Mouse (Mus musculus): ENCODE results near the gene Aig1.

Gene Aig1

DNA sequence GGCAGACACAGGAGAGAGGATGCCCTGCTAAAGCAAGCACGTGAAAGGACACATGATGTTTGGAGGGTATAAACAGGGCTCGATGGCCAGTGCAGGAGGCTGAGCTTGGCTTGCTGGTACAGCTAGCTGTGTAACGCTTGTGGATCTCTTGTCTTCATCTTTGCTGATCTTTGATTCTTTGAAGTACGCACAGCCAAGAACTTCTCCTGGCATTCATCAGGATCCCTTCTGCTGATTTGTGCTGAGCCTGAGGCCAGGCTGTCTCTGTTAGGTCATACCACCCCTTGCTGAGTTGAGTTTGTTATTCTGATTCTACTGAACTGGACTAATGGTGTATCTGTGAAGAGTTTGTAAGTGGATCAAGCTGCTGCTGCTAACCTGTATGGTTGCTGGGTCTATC is 175.5 kb downstream of the Aig1 start:
- DNase-seq, result no peak

DNA sequence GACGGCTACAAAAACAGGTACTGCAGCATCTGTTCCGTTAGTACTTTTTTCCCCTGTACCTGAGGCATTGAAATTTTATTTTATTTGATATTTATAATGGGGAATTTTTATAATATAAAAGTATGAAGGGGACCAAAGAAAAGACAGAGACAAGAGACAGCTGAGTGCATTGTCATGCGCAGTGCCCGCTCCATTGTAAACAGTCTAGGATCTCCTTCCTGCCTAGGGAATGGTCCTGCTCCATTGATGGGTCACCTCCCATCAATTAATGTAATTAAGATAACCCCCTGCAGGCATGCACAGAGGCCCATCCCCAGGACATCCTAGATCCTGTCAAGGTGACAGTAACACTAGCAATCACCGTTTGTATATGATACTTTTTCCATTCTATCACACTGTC is 178.0 kb downstream of the Aig1 start:
- DNase-seq, result no peak

DNA sequence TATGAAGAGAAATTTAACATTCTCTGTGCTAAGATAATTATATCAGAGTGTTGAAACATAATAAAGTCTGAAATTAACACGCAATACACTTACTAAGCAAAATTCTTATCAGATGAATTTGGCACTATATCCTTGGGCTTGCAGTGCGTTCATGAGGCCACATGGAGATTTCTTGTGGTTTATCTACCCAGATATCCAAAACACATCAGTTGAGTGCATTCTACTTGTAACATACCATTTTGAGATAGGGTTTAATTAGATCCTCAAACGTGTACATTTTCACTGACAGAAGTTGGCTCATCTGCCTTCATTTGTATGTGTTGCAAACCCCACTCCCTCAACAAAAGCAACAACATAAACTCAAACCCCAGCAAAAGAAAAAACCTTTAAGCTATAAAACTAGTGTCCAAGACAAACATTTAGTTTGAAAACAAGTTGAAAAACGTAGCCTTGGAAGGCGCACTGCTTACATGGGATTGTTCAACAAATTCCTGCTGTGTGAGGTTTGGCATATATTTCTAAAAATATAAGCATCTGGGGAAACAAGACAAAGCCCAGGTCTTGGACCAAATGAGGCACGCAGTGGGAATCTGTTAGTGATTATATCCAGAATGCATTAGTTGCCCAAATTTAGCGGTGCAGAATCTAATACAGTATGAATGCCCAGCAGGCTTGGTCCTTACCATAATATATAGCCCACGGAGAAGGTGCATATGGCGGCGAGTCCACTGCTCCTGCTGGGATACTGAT is 178.8 kb downstream of the Aig1 start:
- DNase-seq, result no peak

DNA sequence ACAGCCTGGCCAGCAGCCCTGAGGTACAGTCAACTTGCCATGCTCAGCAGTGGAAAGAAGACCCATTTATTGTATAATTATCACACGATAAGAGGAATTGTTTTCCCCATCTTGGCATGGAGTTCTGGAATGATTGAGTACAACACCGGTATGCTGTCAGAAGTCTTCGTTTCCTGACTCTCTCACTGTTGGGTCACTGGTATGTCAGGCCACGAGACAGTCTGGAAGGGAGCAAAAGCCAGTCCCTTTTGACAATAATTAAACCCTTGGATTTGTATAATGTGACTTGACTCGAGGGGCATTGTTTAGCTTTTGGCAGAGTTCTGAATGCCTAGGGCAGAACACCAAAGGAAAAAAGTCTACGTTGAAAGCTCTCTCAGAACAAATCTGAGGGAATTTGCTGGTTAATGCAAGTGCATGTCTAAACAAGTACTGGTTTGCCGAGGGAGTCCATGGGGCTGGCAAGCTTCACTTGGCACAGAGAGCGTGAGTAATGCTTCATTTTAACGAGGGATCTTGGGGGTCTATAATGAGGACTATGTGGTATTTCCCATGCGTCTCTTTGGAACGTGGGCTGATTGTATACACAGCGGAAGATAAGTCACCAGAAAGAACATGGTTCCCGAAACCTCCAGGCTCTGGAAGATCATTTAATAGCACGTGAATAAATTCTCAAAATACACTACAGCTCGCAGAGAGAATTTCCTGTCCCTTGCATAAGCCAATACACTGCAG is 180.2 kb downstream of the Aig1 start:
- peak; percentile 55 for DNase-seq

DNA sequence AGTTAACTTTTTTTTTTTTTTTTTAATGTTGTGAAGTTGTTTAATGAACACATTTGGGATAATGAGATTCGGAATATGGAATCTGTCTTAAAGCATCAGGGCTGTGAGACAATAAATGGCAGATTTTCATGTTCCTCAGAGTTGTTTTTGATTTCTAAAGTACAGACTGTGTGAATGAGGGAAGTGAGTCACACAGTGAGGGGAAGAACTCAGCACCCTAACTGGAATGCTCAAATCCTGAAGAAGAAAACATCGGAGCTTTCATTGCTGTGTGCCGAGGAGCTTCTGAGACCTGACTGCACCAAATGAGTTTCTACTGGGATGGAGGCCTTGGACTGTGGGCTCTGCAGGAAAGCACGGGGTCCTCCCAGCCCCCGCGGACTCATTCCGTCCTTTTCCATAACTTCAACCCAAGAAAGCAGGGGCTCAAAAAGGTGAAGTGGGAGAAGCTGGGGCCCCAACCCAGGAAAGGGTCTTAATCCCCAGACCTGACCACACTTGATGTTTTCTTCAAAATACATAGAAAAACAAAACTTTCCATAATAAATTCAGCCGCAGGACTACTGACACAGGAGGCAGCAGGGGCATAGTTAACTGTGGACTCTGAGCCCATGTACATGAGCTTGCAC is 181.5 kb downstream of the Aig1 start:
- no peak for DNase-seq

DNA sequence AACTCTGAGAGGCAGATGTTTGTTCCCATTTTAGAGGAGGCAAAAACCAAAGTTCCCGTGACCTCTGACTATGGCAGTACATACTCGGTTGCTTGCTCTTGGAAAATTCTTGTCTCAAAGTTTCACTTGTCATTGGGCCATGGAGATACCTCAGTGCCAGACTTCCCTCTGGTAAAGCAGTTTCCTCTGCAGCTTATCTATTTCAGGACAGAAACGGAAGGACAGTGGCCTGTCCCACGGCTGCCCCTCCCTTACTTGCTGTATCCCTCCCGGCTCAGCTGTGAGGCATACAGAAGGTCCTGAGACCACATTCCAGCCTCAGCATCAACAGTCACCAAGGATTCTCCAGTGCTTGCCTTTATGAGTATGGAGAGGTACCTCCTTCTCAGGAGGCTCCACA is 182.7 kb downstream of the Aig1 start:
- peak; percentile 44 for DNase-seq

DNA sequence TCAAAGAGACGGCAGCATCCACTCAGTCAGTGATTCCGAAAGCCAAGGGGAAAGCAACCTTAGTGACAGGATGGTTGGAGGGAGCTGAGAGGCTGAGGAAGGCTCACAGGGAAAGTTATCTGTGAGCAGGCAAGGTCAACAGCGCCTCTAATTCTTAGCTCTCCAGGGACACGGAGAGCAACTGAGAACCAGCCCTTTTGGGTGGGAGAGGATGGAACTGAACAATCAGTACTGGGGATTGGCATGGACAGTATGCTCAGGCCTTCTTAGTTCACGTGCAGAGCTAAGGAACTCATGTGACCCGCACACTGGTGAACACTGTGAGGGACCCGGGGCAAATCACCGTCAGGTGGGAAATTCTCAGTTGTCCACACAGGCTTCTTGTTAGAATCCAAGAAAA is 183.4 kb downstream of the Aig1 start:
- no peak for DNase-seq

DNA sequence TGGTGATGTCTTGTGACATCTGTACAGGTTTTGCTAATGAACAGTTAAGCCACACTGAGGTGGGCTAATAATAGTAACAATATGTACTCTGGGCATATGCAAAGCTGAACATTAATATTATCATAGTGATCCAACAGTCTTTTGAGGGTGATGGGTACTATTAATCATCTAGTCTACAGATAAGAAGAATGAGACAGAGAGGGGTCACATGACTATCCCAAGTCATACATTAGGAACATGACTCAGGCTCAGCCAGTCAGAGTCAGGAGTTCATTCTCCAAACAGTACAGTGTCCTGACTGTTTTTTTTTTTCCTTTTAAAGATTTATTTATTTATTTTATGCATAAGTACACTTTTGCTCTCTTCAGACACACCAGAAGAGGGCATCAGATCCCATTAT is 184.3 kb downstream of the Aig1 start:
- no peak for DNase-seq

DNA sequence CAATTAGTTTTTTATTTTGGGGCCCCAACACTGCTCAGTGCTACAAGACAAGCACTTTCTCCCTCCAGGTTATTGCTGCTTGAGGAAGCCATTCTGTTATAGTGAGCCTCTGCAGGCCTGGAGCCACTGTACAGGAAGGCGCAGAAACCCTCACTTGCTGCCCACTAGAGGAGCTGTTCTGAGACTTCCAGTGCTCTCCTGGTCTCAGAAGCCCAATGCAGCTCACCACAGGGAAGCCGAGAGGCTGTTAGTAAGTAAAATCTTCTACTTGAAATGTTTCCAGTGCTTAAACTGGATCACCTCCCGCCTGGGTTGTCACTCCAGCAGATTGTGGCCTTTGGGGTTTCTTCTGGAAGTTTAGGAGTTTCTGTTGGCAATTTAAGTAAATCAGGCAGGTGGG is 186.2 kb downstream of the Aig1 start:
- peak; percentile 33 for DNase-seq

DNA sequence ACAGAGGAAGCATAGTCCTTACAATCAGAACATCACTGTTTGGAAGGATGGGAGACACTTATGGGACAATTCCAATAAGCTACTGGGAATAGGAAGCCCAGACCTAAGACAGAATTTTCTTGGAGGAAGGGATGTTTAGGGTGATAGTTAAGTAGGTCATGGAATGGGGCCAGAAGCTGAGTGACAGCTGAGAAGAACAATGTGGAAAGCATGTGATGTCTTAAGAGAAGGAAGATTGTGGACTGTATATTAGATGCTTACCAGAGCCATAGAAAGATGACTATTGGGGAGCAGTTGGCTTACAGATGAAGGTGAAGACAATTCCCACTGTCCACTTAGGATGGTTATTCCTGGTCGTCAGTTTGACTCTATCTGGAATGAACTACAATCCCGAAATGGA is 191.3 kb downstream of the Aig1 start:
- no peak for DNase-seq

DNA sequence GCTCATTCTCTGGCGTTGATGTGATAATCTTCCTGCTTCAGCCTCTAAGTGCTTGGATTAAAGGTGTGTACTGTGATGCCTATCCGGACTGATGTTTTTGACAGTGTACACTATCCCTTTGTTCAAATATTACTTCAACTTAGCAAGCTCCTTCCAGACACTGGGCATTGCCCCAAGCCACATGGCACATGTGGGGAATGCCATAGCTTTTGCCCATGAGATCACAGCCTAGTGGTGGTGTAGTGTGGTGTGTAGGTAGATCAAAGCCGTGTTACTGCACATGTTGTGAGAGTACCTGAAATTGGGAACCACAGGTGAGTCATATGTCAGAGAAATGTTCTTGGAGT is 193.8 kb downstream of the Aig1 start:
- no peak for DNase-seq

DNA sequence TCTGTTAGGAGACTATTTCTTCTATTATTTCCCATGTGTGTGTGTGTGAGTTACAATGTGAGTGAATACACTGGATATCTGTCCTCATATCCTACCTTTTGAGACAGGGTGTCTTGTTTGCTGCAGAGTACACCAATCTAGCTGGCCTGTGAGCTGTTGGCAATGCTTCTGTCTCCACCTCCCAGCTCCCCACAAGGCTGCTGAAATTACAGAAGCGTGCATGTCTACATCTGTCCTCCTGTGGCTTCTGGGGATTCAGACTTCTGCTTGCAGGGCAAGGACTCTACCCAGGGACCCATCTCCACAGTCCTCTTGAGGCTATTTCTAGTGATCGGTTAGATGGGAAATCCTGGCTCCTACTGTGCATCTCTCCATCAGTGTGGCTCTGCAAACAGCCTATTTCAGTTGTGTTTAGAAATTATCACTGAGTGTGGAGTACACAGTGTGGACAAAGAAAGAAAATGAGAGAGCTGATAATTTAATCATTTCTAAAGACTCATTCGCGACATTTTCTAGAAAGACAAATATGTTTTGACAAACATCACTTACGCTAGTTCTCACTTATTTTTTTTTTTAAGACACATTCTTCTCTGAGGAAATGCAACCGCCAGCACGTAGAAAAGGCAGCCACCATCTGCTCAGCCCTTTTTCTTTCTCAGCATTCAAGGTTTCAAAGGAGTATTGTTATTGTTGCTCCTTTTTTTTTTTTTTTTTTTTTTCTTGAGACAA is 194.3 kb downstream of the Aig1 start:
- no peak for DNase-seq

DNA sequence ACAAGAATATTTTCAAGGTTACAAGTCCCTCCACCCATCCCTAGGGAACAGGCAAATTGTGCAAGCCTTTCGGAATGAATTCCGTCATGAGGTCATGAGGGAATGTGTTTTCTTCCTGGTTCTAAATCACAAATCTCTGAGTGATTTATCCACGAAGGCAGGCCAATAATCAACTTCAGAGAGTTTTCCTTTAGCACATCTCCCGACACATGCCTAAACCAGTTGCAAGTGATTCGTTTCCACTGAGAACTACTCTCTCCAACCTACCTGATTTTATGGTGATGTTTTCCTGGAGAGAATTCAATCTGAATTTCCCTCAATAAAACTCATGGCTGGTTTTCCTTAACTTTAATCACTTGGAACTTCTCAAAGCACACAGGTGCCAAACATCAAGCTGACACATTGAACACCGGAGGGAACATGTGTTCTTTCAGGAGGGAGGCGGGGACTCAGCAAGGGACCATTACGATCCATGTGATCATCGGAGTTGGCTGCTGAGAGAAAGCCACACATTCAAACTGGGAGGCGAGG is 201.5 kb downstream of the Aig1 start:
- peak; percentile 11 for DNase-seq

DNA sequence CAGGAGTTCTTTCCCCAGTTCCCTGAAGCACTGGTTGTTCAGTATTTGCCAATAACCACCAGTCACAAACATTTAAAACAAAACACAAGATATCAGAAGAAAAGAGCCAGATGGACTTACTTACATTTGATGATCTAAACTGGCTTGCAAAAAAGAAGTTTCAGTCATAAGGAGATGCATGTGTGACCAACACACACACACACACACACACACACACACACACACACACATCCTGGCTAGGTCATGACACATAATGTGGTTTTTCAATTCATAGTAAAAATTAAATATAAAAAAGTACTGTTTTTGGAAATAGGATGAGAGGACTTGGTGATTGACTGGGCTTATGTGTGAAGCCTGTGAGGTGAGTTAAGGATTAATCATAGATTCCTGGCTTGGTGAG is 205.3 kb downstream of the Aig1 start:
- DNase-seq, result no peak

DNA sequence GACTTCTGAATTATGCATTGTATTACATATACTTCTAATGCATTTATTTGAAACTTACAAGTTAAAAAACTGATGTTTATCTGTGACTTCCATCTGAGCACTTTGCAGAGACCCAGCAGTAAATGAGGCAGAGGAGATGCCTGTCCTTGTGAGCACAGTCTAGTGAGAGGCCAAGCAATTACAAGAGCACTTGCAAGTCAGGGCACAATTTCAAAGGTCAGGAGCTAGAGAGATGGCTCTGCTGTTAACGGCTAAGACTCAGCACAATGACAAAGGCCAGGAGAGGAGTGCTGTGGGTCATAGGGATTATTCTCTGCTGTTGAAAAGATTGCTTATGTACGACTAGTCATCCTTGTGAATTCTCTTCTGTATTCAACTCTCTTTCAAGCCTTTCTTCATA is 209.0 kb downstream of the Aig1 start:
- no peak for DNase-seq

DNA sequence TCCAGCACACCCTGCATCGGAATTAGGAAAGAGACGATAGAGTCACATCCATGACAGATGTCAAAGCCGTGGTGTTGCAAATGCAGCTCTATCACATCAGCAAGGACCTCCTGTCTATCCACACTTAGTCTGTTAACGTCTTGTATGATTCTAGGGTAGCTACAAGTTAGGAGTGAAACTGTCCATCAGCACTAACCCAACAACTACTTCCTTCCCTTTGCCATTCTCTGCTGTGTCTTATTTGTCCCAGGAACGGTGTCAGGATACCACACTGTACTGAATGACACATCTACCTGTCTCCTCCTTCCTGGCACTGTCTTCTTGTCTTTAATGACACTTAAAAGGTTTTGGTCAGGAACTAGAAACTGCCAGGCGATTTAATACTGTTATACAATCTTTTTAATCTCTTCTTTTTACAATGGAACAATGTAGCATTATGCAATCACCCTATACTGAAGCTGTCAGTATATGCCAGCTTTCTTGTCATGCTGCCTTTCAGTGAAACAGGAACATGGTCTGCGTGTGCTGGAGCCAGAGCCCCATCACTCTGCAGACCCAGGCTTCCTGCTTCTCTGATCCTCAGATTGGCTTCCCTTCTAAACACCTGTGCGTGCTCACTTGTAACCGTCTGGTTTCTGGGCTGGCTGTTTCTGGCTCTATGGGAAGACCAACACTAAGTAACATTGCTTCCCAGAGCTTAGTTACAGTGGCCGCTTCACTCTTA is 214.9 kb downstream of the Aig1 start:
- no peak for DNase-seq

DNA sequence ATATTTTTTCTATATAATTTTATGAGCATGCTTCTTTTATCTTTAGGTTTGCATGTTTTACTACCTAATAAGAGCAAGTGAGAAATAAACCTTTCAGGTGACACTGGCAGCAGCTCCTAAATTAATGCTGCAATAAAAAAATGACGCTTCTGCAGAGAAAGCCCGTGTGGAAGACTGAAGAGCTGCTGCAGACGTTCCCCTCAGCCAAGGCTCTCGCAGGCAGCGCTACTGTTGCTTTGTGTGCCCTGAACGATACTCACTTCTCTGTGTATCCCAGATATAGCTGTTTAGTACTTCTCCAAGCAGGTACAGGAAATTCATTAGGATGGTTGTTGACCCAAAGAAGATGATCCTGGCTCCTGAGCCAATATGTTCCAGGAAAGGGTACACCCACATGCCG is 215.5 kb downstream of the Aig1 start:
- DNase-seq, result no peak

DNA sequence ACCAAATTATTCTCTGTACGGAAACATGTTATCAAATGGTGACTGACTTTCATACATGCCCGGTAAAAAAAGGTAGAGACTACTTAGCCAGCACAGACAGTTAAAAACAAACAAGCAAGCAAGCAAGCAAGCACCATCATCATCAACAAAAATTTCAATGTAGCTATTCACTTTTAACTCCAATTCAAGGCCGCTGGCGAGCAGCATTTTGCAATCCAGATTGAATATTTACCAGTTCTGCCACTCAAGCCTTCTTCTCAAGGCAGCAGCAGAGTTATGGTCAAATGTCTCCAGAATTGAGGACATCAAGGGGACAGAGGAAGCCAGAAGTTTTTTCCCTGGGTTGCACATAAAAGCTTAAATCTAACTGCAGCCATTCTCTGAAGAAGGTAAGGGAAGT is 216.7 kb downstream of the Aig1 start:
- DNase-seq, result no peak

DNA sequence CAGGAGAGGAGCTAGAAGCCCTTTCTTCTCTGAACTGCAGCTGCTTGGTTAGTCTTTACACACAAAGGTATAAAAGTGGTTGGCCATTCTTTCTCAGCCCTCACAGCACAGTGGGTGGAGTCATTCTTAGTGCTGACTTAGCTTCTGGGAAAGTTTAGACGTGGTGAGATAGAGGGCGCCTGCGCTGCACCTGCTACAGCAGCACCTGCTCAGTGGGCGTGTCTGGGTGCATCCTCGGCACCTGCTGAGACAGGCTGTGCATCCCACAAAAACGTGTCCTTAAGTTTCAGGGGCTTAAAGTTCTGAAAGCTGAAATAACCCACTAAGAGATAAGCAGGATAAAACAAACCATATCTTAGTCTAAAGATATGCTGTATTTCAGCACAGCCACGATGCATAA is 227.0 kb downstream of the Aig1 start:
- DNase-seq, result peak; percentile 43

DNA sequence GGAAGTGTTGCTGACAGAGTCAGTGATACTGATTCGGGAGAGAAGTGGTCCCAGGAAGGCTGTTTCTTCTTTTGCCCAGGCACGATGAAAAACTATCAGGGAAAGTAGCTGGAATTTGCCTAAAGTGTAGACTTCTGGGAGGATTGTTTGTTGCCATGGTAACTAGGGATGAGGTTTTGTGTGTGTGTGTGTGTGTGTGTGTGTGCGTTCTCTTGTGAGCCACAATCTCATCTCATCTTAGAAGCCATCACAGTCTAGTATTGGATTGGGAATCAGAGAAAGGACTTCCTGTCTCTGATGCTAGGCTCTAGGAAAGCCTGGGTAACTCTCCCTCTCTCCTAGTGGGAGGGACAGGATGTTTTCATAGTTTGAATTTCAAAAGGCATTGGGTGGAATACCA is 237.0 kb downstream of the Aig1 start:
- DNase-seq, result no peak

DNA sequence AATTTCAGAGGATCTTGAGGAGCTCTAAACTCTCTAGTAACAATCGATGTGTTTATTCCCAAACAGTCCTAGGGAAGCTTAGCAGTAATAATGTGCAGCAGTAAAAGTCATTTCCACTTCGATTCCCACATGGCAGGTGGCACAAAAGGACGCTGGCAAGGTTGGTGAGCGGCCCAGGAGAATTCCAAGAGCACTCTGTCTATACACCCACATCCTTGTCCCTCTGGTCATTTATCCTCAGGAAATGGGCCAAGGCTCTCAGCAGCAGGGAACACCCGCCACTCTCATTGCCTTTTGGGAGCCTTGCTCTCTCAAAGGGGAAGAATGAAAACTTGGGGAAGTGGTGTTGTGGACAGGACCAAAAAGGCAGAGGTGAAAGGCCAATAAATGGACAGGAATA is 245.0 kb downstream of the Aig1 start:
- no peak for DNase-seq

DNA sequence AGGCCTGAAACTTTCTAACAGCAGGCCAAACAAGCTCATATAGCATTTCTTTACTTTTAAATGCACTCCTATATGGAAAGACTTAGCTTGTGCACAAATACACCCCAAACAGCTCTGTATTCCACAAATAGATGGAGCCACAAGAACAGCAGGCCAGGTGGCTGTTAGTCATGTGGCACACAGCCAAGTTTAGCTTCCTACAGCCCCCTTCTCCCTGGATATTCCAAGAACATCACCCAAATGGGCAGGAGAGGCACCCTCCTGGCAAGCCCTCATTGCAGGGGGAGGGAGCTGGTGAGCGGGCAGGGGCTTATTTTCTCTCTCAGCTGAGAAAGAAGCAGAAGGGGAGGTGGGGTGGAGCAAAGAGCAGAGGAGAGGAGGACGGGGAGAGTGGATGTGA is 267.9 kb downstream of the Aig1 start:
- DNase-seq, result no peak

DNA sequence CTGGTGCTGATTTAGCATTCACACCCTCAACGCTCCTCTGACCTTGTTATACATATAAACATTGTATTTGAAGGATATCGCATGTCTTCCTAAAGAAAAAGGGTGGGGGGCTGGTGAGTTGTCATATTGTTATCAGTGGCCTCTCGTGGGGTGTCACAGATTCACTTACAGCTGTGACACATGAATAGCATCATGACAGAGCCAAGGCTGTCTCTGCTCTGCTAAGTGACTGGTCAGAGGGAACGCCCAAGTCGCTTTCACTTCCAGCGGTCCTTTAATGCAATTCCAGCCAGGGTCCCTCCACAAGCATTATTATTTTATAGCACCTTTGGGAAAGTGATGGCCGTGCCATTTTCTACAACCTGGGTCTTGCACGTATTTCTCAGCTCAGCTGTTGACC is 271.3 kb downstream of the Aig1 start:
- DNase-seq, result no peak
